Mouse (Mus musculus): ENCODE results near the gene Asap2. TPM values are rescaled to one million over a fixed set of nuclear protein-coding genes. Genes with fewer than 3 reads are reported as not detected.

Asap2 gene
- 8.4 and 9.2 TPM in 2 replicates for polyA plus RNA-seq (2012; rRNA removed; ENCODE audit: low replicate concordance)

GRCm38 (mm10) chr12:20990132-20990531, at the start of gene Asap2:
Asap2 (plus strand) TSS chr12:20990459.

DNA sequence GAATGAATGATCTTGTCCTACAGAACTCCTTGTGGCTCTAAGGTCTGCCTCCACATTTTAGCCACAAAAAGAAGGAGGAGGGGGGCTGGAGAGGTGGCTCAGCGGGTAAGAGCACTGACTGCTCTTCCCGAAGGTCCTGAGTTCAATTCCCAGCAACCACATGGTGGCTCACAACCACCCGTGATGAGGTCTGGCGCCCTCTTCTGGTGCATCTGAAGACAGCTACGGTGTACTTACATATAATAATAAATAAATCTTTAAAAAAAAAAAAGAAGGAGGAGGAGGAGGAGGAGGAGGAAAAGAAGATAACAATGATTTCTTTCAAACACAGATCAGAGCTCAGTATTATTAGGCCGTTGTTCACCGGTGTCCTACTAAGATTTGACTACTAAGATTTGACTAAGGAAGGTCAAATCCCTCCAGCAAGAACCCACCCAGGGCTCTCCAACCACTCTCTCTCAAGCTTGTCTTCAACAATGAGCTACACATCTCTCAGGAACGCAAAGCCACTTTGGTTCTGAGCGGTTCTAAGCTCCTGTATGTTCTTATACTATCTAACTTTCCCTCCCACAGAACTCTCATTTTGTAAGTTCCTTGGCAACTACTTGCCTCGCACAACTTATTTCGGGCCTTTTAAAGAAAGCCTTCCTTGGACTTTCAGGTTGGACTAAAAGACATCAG, 294.6 kb downstream of the Asap2 start, which contains the start of gene Cpsf3:
Gene Cpsf3 (plus strand): TSS at position 631 of the 681 bp plus-strand sequence.

DNA sequence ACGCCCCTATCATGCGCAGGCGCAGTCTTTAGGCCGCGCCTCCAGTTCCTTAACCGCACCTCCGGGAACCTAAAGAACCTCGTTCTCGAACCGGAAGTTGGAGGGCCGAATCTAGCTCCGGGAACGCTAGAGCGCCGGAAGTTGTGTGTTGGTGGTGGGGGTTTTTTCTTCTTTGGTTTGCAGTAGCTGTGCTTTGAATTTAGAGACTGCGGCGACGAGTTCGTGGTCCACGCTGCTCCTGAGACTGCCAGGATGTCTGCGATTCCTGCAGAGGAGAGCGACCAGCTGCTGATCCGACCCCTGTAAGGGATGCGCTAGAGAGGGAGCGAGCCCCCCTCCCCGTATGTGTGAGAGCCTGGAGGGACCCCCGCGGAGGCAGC, 296.0 kb downstream of the Asap2 start, which contains the start of gene Itgb1bp1:
Gene Itgb1bp1 (minus strand): TSS at position 42 of the 380 bp plus-strand sequence.

GRCm38 (mm10) chr12:21315923-21316868, 325.9 kb downstream of the Asap2 start, which contains the start of gene Iah1:
Iah1 (plus strand) TSS chr12:21316389.

